Mouse (Mus musculus) regulatory T cell (primary cell): ENCODE results near the gene Zc3h6.

ENCODE experiments used
- in situ Hi-C: fragments of 300-600 bp; cut with MboI, MseI; formaldehyde crosslinking; loops from one replicate; pipeline ENCODE4 v1.15.1; 2025; ENCODE audit warnings: high pct_unique_total_duplicates

Zc3h6 gene

DNA sequence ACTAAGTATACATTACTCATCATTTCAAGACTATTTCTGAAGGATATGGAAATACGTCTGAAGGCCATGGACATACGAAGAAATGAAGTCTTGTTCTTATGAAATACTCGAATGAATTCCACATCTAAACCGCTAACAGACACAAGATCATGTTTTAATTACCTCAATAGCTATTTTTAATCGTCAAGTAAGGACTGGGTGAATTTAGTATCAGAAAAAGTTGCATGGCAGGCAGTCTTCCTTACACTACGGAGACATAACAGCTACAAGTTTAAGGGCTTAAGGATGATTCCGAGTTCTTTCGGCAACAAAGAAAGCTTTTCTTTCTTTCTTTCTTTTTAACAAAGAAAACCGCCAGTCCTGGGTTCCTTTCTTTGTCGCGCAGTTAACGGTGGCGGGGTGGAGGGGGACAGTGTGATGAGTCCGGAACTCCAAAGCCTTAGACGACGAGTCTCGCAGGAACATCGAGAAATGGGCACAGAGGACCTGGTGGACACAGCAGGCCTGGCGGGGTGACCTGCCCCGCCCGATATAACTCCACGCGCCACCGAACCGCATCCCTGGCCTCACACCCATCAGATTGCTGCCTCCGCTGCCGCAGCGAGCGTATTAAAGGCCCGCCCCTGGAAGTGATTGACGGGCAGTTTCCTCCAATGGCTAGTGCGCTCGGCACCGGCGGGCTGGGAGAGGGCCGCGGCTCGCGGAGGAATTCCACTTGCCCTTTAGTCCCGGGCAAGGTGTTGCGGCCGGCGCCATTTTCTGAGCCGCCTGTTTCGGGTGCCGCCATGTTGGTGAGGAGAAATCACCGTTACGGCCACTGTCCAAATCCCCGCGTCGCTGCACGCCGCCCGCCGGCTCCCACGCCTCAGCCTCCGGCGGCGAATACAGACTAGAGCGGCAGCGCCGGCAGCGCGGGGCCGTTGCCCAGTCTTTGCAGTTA lies at the start of gene Zc3h6:
Zc3h6 (plus strand) TSS at position 762 of the 940 bp plus-strand sequence.
- in situ Hi-C loops, result loop anchor here (10.0 kb wide), 1 partner anchor 1318 kb away; the partner anchor contains the start of gene Idh3b

- in situ Hi-C loops, result loop anchor here (25.0 kb wide), 1 partner anchor 662 kb away; no protein-coding TSS in a partner anchor
These were observed 42.4 kb upstream of the Zc3h6 start for GRCm38 (mm10) chr2:128924799-128925198.

DNA sequence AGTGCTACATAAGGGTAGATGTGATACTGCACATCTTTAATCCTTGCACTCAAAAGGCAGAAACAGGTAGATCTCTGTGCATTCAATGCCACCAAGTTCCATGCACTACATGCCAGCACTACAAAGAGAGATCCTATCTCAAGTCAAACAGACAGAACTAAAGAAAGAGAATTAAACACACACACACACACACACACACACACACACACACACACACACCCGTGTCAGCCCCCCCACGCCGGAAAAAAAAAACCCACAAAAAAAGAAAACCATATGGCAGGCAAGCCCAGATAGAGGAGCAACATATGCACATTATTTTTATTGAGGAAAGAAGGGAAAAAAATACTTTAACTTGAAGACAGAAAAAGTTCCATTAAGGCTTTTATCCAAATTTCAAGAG lies 38.8 kb upstream of the Zc3h6 start:
- in situ Hi-C loops, result no loop called here

GRCm38 (mm10) chr2:128930704-128931103 lies 36.5 kb upstream of the Zc3h6 start:
- in situ Hi-C loops, result no loop called here

GRCm38 (mm10) chr2:128936256-128936655 lies 30.9 kb upstream of the Zc3h6 start:
- in situ Hi-C loops, result no loop called here

GRCm38 (mm10) chr2:128943538-128944528 lies 23.4 kb upstream of the Zc3h6 start, which contains the start of gene Zc3h8:
Gene Zc3h8, minus strand, starts transcription at chr2:128944077.
- in situ Hi-C loops, result no loop called here

DNA sequence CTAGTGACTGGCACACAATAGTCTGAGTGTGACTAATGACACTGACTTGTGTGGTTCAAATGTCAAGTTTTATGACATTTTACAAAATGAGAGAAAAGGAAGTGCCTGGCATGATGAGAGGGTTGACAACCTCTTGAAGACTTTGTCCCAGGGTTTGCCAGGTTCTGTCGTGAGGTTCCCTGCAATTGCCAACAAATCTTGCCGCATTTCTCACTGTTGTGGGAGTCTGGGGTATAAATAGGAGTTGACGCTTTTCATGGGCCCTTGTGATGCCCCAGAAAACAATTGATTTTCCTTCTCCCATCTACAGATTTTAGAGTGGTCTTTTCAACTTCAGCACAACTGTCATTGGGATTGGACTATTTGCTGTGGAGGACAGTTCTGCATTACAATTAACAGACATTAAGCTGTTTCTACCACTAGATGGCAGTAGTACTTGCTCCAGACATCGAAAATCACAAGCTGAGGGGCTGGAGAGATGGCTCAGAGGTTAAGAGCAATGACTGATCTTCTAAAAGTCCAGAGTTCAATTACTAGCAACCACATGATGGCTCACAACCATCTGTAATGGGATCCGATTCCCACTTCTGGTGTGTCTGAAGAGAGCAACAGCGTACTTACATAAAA lies 19.1 kb upstream of the Zc3h6 start:
- in situ Hi-C loops, result loop anchor here (5.0 kb wide), 1 partner anchor 109 kb away; no protein-coding TSS in a partner anchor

DNA sequence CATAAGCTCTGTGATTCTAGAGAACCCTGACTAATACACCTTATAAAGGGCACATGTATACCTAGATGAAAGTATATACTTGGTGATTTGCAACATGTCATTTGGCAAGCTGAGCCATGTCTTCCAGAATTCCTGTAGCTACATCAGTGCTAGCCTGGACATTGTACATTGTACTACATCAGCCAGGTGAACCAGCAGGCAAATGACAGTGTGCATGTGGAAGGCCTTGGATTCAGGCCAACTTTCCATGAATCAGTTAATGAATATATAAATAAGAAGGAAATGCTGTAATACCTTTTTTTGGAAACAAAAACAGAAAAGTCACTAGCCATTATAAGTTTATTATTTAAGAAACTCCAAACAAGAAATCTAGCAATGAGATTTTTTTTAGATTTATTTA lies 13.0 kb upstream of the Zc3h6 start:
- in situ Hi-C loops, result no loop called here

DNA sequence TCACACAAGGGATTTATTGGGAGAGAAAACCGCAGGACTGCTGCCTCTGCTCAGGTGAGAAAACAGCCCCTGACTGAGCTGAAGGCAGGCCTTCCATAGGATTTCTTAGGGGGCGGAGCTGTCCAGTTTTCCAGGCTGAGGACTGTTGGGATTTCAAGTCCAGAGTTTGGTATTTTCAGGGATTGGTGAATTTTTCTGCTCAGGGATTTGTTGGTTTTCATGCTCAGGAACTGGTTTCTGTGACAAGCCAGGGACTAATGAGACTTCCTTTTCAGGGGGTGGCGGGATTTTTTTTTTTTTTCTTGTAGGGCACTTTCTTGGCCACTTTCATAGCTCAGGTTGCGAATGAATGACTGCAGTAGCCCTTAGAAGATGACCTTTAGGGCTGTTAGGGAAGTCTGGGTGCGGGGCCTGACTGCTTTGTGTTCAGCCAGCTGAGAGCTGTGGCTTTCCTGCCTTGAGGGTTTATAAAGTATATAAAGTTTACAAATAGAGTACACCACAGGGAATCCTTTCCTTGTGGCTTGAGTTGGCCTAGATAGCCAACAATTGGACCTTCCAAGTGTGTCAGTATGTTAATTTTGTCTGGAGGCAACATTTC lies 1.6 kb upstream of the Zc3h6 start:
- in situ Hi-C loops, result loop anchor here (10.0 kb wide), 1 partner anchor 1319 kb away; the partner anchor contains the start of gene Idh3b

GRCm38 (mm10) chr2:128966236-128966635 lies 966 bp upstream of the Zc3h6 start:
- in situ Hi-C loops, result loop anchor here (10.0 kb wide), 1 partner anchor 1319 kb away; the partner anchor contains the start of gene Idh3b

DNA sequence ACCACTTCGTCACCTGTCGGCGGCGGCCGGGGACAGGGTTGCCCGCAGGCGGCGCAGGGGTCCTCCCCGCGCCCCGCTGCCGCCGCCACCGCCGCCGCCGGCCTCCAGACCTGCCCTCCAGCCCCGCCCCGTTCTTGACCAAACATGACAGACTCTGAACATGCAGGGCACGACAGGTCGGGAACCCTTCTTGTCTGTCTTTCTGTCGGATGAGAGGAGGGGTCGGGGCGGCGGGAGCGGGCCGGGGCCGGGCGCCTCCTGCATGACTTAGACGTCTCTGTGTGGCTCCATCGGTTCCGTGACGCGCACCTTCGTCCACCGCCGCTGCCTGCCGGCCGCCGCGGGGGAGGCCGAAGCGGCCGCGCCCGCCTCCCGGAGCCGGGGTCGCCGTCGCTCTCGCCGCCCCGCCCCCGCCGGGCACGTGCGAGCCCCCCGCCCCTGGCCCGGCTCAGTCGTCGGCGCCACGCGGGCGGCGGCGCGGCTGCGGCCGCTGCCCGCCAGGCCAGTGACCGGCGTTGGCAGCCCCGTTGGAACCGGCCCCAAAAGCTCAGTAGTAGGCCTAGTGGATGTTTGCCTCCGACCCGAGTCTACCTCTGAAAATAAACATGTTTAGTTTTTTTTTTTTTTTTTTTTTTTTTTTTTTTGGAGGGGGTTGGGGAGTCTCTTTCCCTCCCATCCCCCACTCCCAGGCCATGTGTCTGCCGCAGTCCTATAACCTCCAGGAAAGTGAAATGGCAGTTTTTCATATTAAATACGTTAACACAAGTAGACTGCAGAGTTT lies 649 bp downstream of the Zc3h6 start, which contains the start of gene Gm10762:
Gm10762 (minus strand) TSS at position 65 of the 781 bp plus-strand sequence.
- in situ Hi-C loops, result loop anchor here (10.0 kb wide), 1 partner anchor 1317 kb away; the partner anchor contains the start of gene Idh3b

DNA sequence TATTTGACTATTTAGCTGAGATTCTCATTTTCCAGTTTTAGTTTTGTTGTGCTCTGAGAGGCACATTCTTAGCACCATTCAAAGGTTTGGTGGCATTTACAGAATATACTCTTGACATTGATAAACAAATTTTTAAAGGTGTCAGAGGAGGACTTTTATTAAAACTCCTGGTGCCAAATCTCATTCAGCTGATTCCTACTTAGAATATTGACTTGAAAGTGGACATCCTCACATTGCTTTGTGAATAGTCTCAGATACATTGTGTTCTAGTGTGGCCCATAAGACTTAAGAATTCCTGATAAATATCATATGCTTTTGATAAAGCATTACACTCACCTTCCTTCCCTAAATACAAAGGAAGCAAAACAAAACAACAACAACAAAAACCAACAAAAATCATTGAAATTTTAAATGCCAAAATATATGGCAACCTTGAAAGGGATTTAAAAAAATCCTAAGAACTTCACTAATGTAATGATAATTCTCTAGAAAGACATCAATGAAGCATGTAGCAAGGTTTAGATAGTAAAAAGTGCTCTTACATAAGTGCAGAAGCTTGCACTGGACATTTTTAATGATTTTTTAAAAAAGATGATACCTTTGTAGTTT lies 1.4 kb downstream of the Zc3h6 start:
- in situ Hi-C loops, result loop anchor here (10.0 kb wide), 1 partner anchor 1316 kb away; the partner anchor contains the start of gene Idh3b

DNA sequence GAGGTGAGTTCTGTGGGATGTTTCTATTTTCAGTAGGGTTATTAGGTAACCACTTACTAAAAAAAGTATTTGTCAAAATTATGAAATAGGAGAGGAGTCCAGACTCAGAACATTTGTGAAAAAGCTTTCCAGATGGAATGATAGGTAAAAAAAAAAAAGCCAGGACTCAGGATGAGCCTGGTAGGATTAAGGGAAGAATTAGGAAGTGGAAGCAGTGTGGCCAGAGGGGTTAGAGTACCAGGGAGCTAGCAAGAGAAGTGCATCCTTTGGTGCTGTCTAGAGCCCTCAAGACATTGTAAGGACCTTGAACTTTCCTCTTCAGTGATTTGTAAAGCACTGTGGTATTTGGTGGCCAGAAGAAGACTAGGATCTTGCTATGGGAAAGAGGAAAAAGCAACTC lies 5.1 kb downstream of the Zc3h6 start:
- in situ Hi-C loops, result no loop called here

DNA sequence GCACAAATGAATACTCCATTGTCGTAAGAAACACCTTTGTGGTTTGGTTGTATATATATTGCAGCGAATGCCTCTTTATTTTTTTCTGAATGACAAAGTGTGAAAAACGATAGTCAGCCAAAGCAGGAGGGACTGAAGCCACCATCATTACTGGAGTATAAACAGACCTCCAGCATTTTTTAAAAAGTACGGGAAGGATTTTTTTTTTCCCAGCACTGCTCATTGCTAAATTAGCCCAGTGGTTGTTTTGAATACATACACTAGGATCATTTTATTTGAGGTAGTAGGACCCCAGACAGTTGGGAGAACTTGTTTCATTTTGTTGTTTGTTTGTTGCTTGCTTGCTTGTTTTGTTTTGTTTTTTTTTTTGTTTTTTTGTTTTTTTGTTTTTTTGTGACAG lies 8.4 kb downstream of the Zc3h6 start:
- in situ Hi-C loops, result no loop called here

- in situ Hi-C loops, result loop anchor here (10.0 kb wide), 1 partner anchor 1790 kb away; no protein-coding TSS in a partner anchor
These were observed 17.5 kb downstream of the Zc3h6 start for GRCm38 (mm10) chr2:128984746-128985145.

DNA sequence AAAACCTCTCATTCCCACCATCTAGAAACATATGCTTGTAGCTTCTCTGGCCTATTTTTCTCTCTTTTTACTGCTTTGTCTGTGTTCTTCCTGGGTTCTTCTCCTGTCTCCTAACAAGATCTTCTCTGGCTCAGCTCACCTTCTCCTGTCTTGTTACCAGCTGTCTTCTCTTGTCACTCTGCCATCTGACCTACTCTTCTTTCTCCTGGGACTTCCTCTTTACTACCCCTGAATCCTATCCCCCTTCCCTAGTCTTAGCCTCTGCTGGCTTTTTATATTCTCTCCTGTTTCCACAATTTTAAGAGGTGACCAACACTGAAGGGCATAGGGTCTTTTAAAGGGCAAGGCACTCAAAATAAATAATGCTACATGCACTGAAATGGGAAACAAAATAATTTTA lies 37.7 kb downstream of the Zc3h6 start:
- in situ Hi-C loops, result loop anchor here (10.0 kb wide), 1 partner anchor 940 kb away; no protein-coding TSS in a partner anchor

DNA sequence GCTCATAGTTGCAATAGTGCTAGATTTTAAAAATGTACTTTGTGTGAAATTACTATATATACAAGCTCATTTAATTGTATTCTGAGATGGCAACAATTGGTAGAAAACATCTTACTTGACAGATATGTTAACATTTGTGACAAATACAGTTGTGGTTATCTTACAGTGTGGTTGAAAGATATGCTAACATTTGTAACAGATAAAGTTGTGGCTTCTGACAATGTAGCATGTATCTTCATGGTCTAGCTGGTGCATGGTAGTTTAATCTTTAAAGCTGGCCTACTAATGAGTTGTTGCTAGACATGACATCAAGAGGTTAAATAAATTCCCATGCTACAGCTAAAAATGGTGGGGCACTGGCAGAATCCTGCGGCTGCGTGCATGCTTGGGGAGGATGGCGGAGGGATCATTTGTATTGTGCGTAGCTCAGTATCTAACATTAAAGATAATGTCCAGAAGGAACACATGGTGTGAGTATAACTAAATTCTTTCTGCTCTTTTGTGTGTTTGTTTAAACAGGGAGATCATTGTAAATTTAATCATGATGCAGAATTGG lies 39.1 kb downstream of the Zc3h6 start:
- in situ Hi-C loops, result loop anchor here (10.0 kb wide), 1 partner anchor 939 kb away; no protein-coding TSS in a partner anchor

- in situ Hi-C loops, result loop anchor here (10.0 kb wide), 1 partner anchor 936 kb away; no protein-coding TSS in a partner anchor
These were observed 41.7 kb downstream of the Zc3h6 start for GRCm38 (mm10) chr2:129008867-129009266.
